Mouse (Mus musculus) G1E (cell line): ENCODE measurements around the gene B3gat3.

ENCODE experiments used
- CTCF ChIP-seq: IDR thresholded peaks from 2 replicates; pipeline ENCODE4 v1.5.1; 2012; ENCODE audit warnings: low read depth, low read length, inconsistent platforms, mixed read lengths
- GATA1 ChIP-seq: IDR thresholded peaks from 2 replicates; pipeline ENCODE4 v1.6.1; 2012; ENCODE audit warnings: borderline replicate concordance, low read length, inconsistent platforms, mixed read lengths

DNA sequence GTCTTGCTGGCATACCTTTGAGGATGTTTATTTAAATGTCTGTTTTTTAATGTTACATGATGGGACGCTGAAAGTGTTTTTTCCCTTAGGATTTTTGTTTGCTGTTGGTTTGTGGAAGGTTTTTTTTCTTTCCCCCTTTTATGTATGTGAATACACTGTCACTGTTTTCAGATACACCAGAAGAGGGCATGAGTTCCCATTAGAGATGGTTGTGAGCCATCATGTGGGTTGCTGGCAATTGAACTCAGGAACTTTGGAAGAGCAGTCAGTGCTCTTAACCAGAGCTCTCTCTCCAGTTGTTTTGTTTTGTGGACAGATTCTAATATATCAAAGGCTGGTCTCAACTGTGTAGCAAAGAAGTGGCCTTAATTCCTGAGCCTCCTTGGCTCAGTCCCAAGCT, 54.5 kb downstream of the B3gat3 start:
- TF ChIP-seq CTCF, result no peak
- TF ChIP-seq GATA1, result no peak
